Mouse (Mus musculus) heart, embryonic 14.5 days (tissue): ENCODE measurements around the gene Fggy. TPM values are rescaled to one million over a fixed set of nuclear protein-coding genes. Genes with fewer than 3 reads are reported as not detected.

Experiments
- ATAC-seq: fragments of 200-750 bp; cut with Nextera tagmentation; 2 replicates; pipeline ENCODE4 v1.8.0; 2017; ENCODE audit warnings: low read depth, moderate TSS enrichment; ENCODE audit not compliant: insufficient number of reproducible peaks, insufficient read depth, low FRiP score
- H3K27ac ChIP-seq, 2 experiments: fragments of 200-500 bp in 1 of 2; fragments of 300-500 bp in 1 of 2; sonication (generic) in 1 of 2; replicated peaks in 1 of 2; 2 replicates each; pipeline ENCODE4 v1.5.1; 2012 to 2014; ENCODE audit warnings: low read depth in 2 of 2, low read length in 2 of 2, control low read depth in 1 of 2, mild to moderate bottlenecking in 1 of 2, mixed read lengths in 1 of 2; ENCODE audit not compliant: control insufficient read depth in 1 of 2, insufficient read depth in 1 of 2
- H3K27me3 ChIP-seq: fragments of 300-500 bp; sonication (generic); 2 replicates; pipeline ENCODE4 v1.6.1; 2014; ENCODE audit warnings: mild to moderate bottlenecking, low read length, control low read depth; ENCODE audit not compliant: control insufficient read depth, insufficient read depth
- H3K36me3 ChIP-seq: fragments of 300-500 bp; sonication (generic); 2 replicates; pipeline ENCODE4 v1.6.1; 2014; ENCODE audit warnings: mild to moderate bottlenecking, control low read depth, low read length, mixed read lengths; ENCODE audit not compliant: control insufficient read depth, insufficient read depth
- H3K4me1 ChIP-seq, 2 experiments: fragments of 200-500 bp in 1 of 2; fragments of 300-500 bp in 1 of 2; sonication (generic) in 1 of 2; 2 replicates each; pipeline ENCODE4 v1.6.1; 2012 to 2014; ENCODE audit warnings: low read length in 2 of 2, control low read depth in 1 of 2, mixed read lengths in 1 of 2; ENCODE audit not compliant: control insufficient read depth in 2 of 2, insufficient read depth in 2 of 2
- H3K4me2 ChIP-seq: fragments of 300-500 bp; sonication (generic); 2 replicates; pipeline ENCODE4 v1.6.1; 2014; ENCODE audit warnings: mild to moderate bottlenecking, low read length
- H3K4me3 ChIP-seq, 2 experiments: fragments of 200-500 bp in 1 of 2; fragments of 300-500 bp in 1 of 2; sonication (generic) in 1 of 2; 2 replicates each; pipeline ENCODE4 v1.5.1; 2012 to 2014; ENCODE audit warnings: low read length in 2 of 2, mild to moderate bottlenecking in 2 of 2, control low read depth in 1 of 2, low read depth in 1 of 2, moderate library complexity in 1 of 2; ENCODE audit not compliant: control insufficient read depth in 1 of 2, insufficient read depth in 1 of 2
- H3K9ac ChIP-seq: fragments of 300-500 bp; sonication (generic); 2 replicates; pipeline ENCODE4 v1.6.1; 2014; ENCODE audit warnings: mild to moderate bottlenecking, low read length
- H3K9me3 ChIP-seq: fragments of 300-500 bp; sonication (generic); 2 replicates; pipeline ENCODE4 v1.6.1; 2016; ENCODE audit warnings: low read length, control low read depth; ENCODE audit not compliant: control insufficient read depth
- WGBS: fragments of 180-500 bp; shearing (Covaris S2); extraction: QIAGEN DNeasy Blood & Tissue Kit; methylation state at CpG from one replicate; pipeline ENCODE4 v1.1.7; 2014; 5-methylcytosine and 5-hydroxymethylcytosine counted together
- polyA plus RNA-seq: library from polyadenylated mRNA; unstranded; fragments of >200 nt; fragmentation: Nextera tagmentation; extraction: Ambion mirVana; gene quantifications from 2 replicates; pipeline ENCODE4 v1.2.1, GENCODE M21; 2014

Fggy gene
- polyA plus RNA-seq, 1 experiment from 2014 or later = 4.4 TPM

- H3K4me3 ChIP-seq = no peak overlapping the region
- H3K9ac ChIP-seq = no peak overlapping the region
- no peak overlapping the region for H3K27ac ChIP-seq
- no peaks in the 10 kb centered on the region for H3K27me3 ChIP-seq
- H3K4me1 ChIP-seq = peaks cover 10 to 19% of the 10 kb centered on the region in 2 experiments
- 81% methylated on average over 3 of the region's 3 CpGs for WGBS
- H3K9me3 ChIP-seq = no peaks in the 10 kb centered on the region
- ATAC-seq = no peak
- no peak overlapping the region for H3K4me2 ChIP-seq
- no peaks in the 10 kb centered on the region for H3K36me3 ChIP-seq
Observed at GRCm38 (mm10) chr4:95634903-95635302, 77.6 kb downstream of the Fggy start.

- Histone ChIP-seq H3K9ac (peak overlapping the region; percentile 25; the same call in 1 of the 2 replicates), H3K27ac (peak overlapping the region; percentile 80 to 92)
Observed at GRCm38 (mm10) chr4:95636937-95637749, 79.8 kb downstream of the Fggy start.

GRCm38 (mm10) chr4:95638063-95638462, 80.8 kb downstream of the Fggy start:
- no peak overlapping the region for H3K4me3 ChIP-seq
- no peaks in the 10 kb centered on the region for H3K36me3 ChIP-seq
- no peak overlapping the region for H3K4me2 ChIP-seq
- ATAC-seq = no peak
- peaks cover 10 to 19% of the 10 kb centered on the region in 2 experiments for H3K4me1 ChIP-seq
- no peaks in the 10 kb centered on the region for H3K27me3 ChIP-seq
- WGBS = 41% methylated on average over 3 of the region's 3 CpGs
- peak overlapping the region; percentile 70 to 80 for H3K27ac ChIP-seq
- no peaks in the 10 kb centered on the region for H3K9me3 ChIP-seq
- no peak overlapping the region for H3K9ac ChIP-seq

More at GRCm38 (mm10) chr4:95636937-95637749, 79.8 kb downstream of the Fggy start:
- no peaks in the 10 kb centered on the region for H3K27me3 ChIP-seq
- H3K36me3 ChIP-seq = no peaks in the 10 kb centered on the region
- peak overlapping the region; percentile 21; the same call in 1 of the 2 replicates for H3K4me2 ChIP-seq
- WGBS = 49% methylated on average over 7 of the region's 7 CpGs
- no peaks in the 10 kb centered on the region for H3K9me3 ChIP-seq
- ATAC-seq = peak; percentile 37; the same call in 1 of the 2 replicates
- H3K4me1 ChIP-seq = peaks cover 10 to 19% of the 10 kb centered on the region in 2 experiments
- no peak overlapping the region for H3K4me3 ChIP-seq

- Histone ChIP-seq H3K36me3 (no peaks in the 10 kb centered on the region), H3K4me1 (peaks cover 10 to 19% of the 10 kb centered on the region in 2 experiments), H3K4me2 (no peak overlapping the region), H3K9ac (no peak overlapping the region), H3K9me3 (no peaks in the 10 kb centered on the region), H3K27ac (no peak overlapping the region), H3K27me3 (no peaks in the 10 kb centered on the region), H3K4me3 (no peak overlapping the region)
- 38% methylated on average over 1 of the region's 1 CpGs for WGBS
- ATAC-seq = no peak
Observed at GRCm38 (mm10) chr4:95640831-95641230, 83.5 kb downstream of the Fggy start.

GRCm38 (mm10) chr4:95644048-95644447, 86.7 kb downstream of the Fggy start:
- WGBS = 61% methylated on average over 5 of the region's 5 CpGs
- Histone ChIP-seq H3K27me3 (no peaks in the 10 kb centered on the region), H3K4me2 (no peak overlapping the region), H3K9ac (no peak overlapping the region), H3K9me3 (no peaks in the 10 kb centered on the region), H3K36me3 (no peaks in the 10 kb centered on the region), H3K4me3 (no peak overlapping the region), H3K27ac (no peak overlapping the region), H3K4me1 (no peaks in the 10 kb centered on the region)
- no peak for ATAC-seq

- no peak overlapping the region for H3K27ac ChIP-seq
- peaks cover 7% of the 10 kb centered on the region in 2 experiments for H3K4me1 ChIP-seq
- H3K9ac ChIP-seq = no peak overlapping the region
- no peaks in the 10 kb centered on the region for H3K9me3 ChIP-seq
- H3K36me3 ChIP-seq = no peaks in the 10 kb centered on the region
- H3K4me3 ChIP-seq = no peak overlapping the region
- H3K27me3 ChIP-seq = no peaks in the 10 kb centered on the region
- no peak for ATAC-seq
- WGBS = 72% methylated on average over 3 of the region's 3 CpGs
- H3K4me2 ChIP-seq = no peak overlapping the region
Observed at GRCm38 (mm10) chr4:95648801-95649551, 91.7 kb downstream of the Fggy start.

- 88% methylated on average over 3 of the region's 3 CpGs for WGBS
- H3K27me3 ChIP-seq = no peaks in the 10 kb centered on the region
- no peaks in the 10 kb centered on the region for H3K36me3 ChIP-seq
- H3K4me2 ChIP-seq = no peak overlapping the region
- no peak overlapping the region for H3K4me3 ChIP-seq
- H3K27ac ChIP-seq = no peak overlapping the region
- peaks cover 7% of the 10 kb centered on the region in 2 experiments for H3K4me1 ChIP-seq
- H3K9ac ChIP-seq = no peak overlapping the region
- H3K9me3 ChIP-seq = no peaks in the 10 kb centered on the region
- ATAC-seq = no peak
Observed at GRCm38 (mm10) chr4:95649552-95649905, 92.2 kb downstream of the Fggy start.
